Mouse (Mus musculus) cerebellum, adult 2 months (tissue): Measurements from ENCODE around the gene Tbc1d22a.

Experiments used
- CTCF ChIP-seq: fragments of 200-500 bp; IDR thresholded peaks from 2 replicates; pipeline ENCODE4 v1.5.1; 2011; ENCODE audit warnings: low read depth, mild to moderate bottlenecking, control low read depth, low read length, moderate library complexity, borderline replicate concordance; ENCODE audit not compliant: insufficient read depth
- POLR2A ChIP-seq: fragments of 200-500 bp; IDR thresholded peaks from 2 replicates; pipeline ENCODE4 v1.6.1; 2011; ENCODE audit warnings: low read length, control low read depth, borderline replicate concordance; ENCODE audit not compliant: insufficient read depth

DNA sequence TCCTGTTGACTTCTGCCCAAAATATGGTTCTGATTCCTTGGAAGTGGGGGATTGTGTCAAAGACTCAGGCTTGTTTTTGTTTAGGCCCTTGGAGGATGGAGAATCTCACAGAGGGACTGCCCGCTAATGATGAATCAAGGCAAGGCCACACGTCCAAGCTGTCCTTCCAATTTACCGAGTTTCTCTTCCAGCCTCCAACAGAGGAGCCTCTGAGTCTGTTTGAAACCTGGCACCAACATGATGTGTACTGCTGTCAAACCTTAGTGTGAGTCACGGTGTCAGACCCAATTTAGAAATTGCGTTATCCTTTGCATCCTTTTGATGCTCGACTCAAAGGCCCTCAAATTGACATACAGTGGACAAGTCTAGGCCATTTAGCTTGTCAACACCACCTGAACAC lies 126.5 kb downstream of the Tbc1d22a start:
- TF ChIP-seq POLR2A (no peak), CTCF (no peak)
